18 mouse cellular contexts compared by ENCODE assay signal in the genomic region with DNA sequence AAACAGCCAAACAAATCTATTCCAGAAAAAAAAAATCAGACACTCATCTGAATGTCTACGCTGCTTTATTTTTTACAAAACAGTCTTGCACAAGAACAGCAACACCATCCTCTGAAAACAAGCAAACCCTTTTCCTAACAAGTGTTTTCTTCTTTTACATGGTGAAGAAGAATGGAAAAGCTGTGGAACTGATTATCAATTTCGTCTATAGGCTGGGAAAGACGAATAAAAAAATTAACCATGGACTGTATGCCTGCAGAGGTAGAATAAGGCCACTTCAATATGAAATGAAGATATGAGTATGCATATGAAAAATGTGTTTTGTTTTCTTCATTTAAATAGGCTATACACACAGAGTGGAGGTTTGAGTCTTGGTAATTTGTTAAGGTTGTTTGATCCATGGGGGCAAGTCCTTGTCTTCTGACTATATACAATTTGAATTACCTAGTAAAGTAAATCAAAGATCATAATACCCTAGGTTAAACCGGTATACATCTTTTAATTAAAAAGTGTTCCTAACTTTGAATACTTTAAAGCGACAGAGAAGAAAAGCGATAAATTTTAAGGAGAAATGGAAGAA. TPM values are rescaled to one million over a fixed set of nuclear protein-coding genes. Genes with fewer than 3 reads are reported as not detected.
"Had no signal": no experiment of that assay in that cellular context is flagged by ENCODE, and none has a peak within 500 bp of the region (broad histone marks: within the 10 kb centered on the region; RNA-seq: fewer than 3 reads in every experiment).

No protein-coding gene starts in this region.

- H3K9me3 ChIP-seq: limb, embryonic 15.5 days; liver, embryonic 12.5 days; midbrain, embryonic 12.5 days; neural tube, embryonic 13.5 days had no signal

- H3K27ac ChIP-seq: kidney, postnatal 0 days; limb, embryonic 15.5 days; liver, embryonic 12.5 days; midbrain, embryonic 12.5 days; neural tube, embryonic 13.5 days; stomach, postnatal 0 days had no signal

- H3K4me2 ChIP-seq: liver, embryonic 12.5 days; lung, embryonic 14.5 days had no signal

- H3K36me3 ChIP-seq: limb, embryonic 15.5 days; liver, embryonic 12.5 days; midbrain, embryonic 12.5 days; neural tube, embryonic 13.5 days had no signal

- H3K4me1 ChIP-seq: liver, embryonic 12.5 days had no signal

- DNase-seq: kidney, adult 9 months; kidney, postnatal 36 days; layer of hippocampus, adult 9-11 months; layer of hippocampus, postnatal 36 days; lung, embryonic 14.5 days; lung, postnatal 10 days; right cerebral cortex, adult 18-20 months; right cerebral cortex, postnatal 25 days; thymus, postnatal 4 days had no signal

- H3K4me3 ChIP-seq: liver, embryonic 12.5 days had no signal

- ATAC-seq: liver, embryonic 12.5 days had no signal

- H3K9ac ChIP-seq: limb, embryonic 15.5 days; liver, embryonic 12.5 days; lung, embryonic 14.5 days had no signal

RNA-seq across cellular contexts. Expression of a gene that starts 4.1 kb away (rescaled TPM):
- total RNA-seq: megakaryocyte, adult 5-6 weeks had no signal
- polyA plus RNA-seq: kidney, postnatal 0 days; liver, embryonic 16.5 days; lung, embryonic 14.5 days; small intestine, adult 2 months; stomach, postnatal 0 days had no signal
